Mouse (Mus musculus) frontal cortex, postnatal 10 days (tissue): ENCODE measurements around the gene Gm2832.
"Not testable (repeated sequence)": the region's sequence is repeated elsewhere in the genome, so short reads cannot be mapped to it uniquely, and the experiment has no call there.

Experiments
- DNase-seq, 2 experiments: peaks; one replicate each; pipeline ENCODE4 v3.0.0; 2022; ENCODE audit warnings: low spot score in 2 of 2, mixed read lengths in 1 of 2

Gm2832 gene

GRCm38 (mm10) chr14:41278505-41278904 is at the start of gene Gm2832:
TSS of gene Gm2832 (plus strand) at chr14:41278805.
- not testable (repeated sequence) for DNase-seq

GRCm38 (mm10) chr14:41263296-41263695 is 15.3 kb upstream of the Gm2832 start:
- peak in 1 of 2 experiments; percentile 58 for DNase-seq

GRCm38 (mm10) chr14:41263853-41264755 is 14.5 kb upstream of the Gm2832 start:
- DNase-seq, result peak; percentile 33 to 41

- peak; percentile 27 to 66 for DNase-seq
Observed at GRCm38 (mm10) chr14:41264756-41265566, 13.6 kb upstream of the Gm2832 start.

- not testable (repeated sequence) for DNase-seq
Observed at GRCm38 (mm10) chr14:41285965-41286364, 7.4 kb downstream of the Gm2832 start.
